Mouse (Mus musculus) left cerebral cortex, postnatal 10 days (tissue): ENCODE results near the gene 1600015I10Rik. TPM values are rescaled to one million over a fixed set of nuclear protein-coding genes. Genes with fewer than 3 reads are reported as not detected.
"Not testable (repeated sequence)": the region's sequence is repeated elsewhere in the genome, so short reads cannot be mapped to it uniquely, and the experiment has no call there.

ENCODE experiments used
- DNase-seq, 2 experiments: peaks; one replicate each; pipeline ENCODE4 v3.0.0; 2021 to 2022; ENCODE audit warnings: low spot score in 2 of 2, mixed read lengths in 1 of 2; ENCODE audit errors: extremely low spot score in 1 of 2
- intact Hi-C: fragments of 180-260 bp; cut with DNase I; formaldehyde crosslinking; loops from one replicate; pipeline ENCODE4 v1.15.1; 2025
- total RNA-seq, 2 experiments: library from RNA; stranded (reverse); gene quantifications; 2 replicates each; pipeline ENCODE4 v1.2.3; 2021

1600015I10Rik gene
- total RNA-seq: not detected

DNA sequence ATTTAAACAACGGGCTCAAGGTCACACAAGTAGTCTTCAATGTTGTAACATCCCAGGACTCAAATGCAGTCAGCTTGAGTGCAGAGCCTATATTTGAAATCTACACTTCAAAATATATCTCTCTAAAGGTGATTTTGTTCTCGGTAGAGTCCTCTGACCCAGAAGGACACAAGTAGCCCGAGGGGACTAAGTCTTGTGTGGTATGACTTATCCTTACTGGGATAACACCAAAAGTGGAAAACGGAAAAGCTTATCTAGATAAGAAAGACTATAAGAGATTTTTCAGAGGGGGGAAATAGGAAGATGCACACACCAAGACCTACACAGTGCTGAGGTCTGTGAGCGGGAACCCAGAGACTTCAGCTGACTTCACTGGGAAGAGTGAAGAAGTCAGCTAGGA is at the start of gene 1600015I10Rik:
TSS of gene 1600015I10Rik (plus strand) at position 301 of the 400 bp plus-strand sequence.
- no peak for DNase-seq
- intact Hi-C loops: no loop called here

DNA sequence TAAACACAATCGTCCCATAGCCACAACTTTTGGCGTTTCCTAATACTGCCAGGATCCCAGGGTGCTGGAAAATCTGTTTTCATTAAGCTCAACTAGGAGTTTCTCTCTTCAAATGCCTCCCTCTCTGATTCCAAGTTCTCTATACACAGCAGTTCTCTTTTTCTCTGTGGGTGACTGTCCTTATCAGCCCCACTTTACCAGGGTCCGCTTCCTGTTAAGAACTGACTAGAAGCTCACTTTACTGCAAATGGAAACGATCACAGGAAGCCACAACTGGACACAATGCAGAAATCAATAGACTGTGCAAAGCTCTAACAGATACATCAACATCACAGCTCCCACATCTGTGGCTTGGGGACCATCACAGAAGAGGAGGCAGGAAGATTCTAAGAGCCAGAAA is 35.5 kb upstream of the 1600015I10Rik start:
- intact Hi-C loops: no loop called here
- DNase-seq: no peak

DNA sequence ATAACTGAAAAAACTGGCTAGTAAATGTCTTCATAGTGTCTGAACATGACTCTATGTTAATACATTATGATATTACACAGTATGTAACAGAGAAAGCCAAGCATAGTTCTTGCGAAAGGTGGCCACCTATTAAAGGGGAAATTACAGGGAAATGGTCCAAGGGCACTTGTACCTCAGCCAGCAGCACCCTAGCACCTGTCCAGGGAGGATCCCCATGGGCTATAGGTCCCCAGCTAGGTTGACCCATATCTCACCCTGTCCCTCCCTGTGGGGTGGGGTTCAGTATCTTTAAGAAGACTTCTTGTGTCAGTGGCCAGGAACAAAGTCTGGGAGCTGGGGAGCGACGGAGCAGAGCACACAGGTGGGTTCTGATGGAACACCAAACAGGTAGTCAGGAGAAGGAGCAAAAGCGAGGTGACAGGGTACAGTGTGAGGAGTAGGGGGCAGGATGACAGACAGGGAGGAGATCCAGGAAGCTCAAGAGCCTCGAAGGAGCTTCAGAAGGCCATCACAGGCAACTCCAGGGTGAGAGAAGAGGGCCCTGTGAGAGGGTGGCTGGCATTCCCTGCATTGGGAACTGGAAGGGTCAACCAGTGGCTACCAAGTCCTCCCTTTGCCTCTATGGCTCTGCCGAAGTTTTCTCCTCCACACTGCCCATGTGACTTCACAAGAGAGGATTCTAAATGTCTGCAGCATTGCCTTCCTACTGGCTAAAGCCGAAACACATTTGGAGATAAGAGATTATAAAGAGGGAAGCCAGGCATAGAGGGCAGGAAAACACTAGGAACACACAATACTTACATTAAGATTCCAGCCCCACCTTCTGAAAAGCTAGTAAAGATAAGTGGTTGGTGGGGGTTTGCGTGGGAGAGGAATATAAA is 34.5 kb upstream of the 1600015I10Rik start:
- no peak for DNase-seq
- intact Hi-C loops: no loop called here

DNA sequence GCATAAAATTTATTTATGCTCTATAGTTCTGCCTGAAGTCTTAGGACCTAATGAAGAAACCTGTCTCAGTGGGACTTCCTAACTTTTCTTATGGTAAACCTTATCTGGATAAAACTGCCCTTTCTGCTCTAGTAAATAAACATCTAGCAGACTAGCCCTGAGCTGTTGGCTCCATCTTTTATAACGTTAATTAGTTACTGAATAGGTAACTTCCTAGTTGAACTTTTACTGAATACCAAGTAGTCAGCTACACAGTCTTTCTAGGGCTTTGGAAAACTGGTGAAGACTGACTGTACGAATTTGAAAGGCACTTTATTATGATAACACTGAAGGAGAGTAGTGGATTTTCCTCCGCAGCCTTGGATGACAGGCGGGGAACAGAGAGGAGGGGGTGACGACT is 33.8 kb upstream of the 1600015I10Rik start:
- intact Hi-C loops: no loop called here
- no peak for DNase-seq

DNA sequence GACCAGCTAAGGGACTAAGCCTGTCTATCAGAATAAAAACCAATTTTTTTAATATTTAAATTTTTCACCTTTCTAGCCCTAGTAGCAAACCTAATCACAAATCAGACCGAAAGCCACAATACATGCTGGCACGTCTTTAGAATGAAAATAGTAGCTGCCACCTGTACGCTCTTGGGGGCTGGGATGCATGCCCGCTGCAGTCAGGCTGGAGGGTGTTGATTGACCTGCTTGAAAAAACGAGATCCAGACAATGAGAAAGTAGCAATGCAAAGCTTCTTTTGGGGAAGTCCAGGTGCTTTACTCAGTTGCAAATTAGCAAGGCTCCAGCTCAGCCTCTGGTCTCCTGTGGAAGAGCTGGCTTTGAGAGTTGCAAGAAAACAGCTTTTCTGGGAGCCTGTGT is 32.7 kb upstream of the 1600015I10Rik start:
- DNase-seq: no peak
- intact Hi-C loops: no loop called here

DNA sequence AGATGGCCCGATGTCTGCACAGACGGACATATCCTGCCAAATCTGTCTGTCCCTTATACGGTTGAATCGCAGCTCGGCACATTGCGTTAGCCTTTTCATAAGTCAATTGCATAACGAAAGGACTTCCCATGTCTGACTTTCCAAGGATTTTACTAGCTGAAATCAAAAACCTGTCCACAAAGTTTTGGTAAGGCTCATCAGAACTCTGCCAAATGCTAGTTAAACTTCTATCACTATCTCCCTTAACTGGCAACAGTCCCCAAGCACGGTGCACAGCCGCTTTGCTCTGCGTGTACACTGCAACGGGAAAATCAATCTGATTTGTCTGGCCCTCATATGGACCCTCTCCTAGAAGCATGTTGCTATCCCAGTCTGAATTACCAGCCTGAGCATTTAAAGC is 28.4 kb upstream of the 1600015I10Rik start:
- intact Hi-C loops, DNase-seq: not testable (repeated sequence)

DNA sequence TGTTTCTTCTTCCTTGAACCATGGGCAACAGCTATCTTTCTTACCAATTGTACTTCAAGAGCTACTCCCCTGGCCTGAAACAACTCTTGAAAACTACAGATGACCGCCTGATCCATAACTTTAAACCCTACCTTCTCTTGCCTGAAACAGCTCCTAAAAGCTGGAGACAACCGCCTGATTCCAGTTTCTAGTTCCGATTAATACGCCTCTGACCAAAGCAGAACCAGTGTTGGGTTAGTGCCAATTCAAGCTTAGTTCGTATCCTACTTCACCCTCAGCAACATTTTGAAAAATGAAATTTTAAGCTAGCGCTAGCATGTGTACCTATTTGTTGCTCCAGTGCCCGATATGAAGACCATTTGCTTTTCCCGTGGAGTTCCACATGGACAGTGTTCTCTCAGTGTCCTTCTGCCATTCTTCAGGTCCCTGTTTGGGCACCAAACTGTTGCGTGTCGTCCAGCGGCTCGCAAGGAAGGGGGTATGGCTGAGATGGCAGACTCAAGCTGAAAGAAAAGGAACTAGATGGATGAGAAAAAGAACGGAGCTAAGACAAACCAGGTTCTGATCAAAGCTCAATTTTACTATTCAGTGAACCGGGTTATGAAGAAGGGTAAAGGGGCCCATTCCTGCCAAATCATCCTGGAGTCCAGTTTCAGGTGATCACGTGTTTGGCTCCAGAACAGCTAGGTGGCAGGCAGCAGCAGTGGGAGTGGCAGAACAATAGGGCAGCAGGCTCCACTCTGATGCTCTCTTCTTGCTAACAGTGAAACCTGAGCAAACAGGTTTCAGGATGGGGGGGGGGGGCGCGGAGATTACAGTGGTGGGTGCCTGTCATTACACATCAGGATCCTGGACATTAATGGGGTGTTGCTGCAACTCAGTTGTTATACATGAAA is 26.9 kb upstream of the 1600015I10Rik start:
- intact Hi-C loops: no loop called here
- DNase-seq: no peak

DNA sequence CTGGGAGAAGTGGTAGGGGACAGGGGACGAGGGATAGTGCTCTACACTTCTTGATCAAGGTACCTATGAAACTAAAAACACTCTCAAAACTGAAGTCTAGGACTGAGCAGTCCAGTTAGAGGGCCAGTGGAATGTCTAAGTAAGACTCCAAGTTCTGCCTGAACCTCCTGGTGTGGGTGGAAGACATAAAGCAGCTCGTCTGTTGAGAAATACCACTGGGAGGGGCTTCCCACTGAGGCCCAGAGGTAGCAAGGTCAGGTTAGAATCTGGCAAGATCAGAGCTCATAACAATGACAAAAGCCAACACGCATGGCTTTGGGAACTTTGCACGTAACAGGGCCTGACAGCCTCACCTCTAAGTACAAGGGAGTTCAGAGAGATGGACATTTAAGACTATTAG is 26.3 kb upstream of the 1600015I10Rik start:
- intact Hi-C loops: no loop called here
- no peak for DNase-seq

DNA sequence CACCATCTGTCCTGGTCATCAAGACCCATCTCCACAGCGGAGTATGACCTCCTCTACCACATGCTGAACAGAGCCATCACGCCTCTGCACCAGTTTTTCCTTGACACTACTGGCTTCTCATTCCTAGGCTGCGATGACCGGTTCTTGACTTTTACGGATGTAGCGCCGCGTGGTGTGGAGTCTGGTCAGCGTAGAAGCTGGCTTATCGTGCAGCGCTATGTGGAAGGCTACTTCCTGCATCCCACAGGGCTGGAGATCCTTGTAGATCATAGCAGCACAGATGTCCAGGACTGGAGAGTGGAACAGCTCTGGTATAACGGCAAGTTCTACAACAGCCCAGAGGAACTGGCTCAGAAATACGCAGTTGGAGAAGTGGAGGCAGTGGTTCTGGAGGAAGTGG is 24.1 kb upstream of the 1600015I10Rik start:
- intact Hi-C loops: no loop called here
- DNase-seq: no peak

DNA sequence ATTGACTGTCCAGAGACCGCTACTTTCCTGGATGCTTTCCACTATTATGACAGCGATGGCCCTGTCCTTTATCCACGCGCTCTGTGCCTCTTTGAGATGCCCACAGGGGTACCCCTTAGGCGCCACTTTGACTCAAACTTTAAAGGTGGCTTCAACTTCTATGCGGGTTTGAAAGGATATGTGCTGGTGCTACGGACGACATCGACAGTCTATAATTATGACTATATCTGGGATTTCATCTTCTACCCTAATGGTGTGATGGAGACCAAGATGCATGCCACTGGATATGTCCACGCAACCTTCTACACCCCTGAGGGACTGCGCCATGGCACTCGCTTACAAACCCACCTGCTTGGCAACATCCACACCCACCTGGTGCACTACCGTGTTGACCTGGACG is 23.3 kb upstream of the 1600015I10Rik start:
- no peak for DNase-seq
- intact Hi-C loops: no loop called here

DNA sequence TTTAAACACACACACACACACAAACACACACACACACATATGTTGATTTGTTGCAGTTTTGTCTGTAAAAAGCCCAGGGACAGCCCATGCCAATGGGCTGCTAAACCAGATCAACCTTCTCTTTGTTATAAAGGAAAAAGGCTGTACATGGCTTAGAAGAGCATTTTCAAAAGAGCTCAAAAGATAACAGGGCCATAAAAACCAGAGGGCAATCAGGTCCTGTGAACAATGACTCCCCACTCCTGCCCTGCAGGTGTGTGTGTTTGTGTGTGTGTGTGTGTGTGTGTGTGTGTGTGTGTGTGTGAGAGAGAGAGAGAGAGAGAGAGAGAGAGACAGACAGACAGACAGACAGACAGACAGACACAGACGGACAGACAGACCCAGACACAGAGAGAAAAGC is 20.5 kb upstream of the 1600015I10Rik start:
- intact Hi-C loops: no loop called here
- no peak for DNase-seq

DNA sequence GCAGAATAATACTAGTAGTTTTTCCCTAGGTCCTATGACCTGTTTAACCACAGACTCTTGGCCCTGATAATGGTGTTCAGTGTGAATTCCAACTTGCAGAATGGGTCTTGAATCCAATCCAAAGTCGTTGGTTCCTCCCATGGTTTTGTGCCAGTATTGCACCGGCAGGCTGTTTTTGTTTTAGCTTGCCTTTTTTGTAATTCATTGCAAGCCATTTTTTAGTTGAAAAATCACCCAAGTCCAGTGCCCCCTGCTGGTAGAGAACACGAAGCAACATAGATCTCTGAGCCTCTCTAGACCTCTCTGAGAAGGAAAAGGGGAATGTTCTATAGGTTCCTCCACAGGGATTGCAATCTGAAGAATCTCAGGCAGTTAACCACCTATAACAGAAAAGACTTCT is 17.7 kb upstream of the 1600015I10Rik start:
- intact Hi-C loops: no loop called here
- DNase-seq: no peak

DNA sequence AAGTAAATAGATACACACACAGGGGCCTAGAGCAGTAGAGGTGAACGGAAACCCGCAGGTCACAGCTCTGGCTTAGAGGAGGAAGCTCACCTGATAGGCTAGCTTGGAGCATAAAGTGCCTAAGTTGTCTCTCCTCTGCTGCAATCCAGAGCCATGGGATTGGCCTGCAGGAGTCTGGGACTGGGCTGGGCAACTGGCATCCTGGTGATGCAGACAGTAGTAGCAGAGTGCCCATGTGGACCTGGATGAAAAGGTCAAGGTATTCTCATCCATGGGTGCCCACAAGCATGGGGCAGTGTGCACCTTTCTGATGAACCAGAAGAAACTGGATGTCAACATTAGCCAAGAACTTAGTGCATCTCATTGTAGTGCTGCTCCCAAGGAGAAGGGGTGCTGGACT is 16.1 kb upstream of the 1600015I10Rik start:
- intact Hi-C loops: no loop called here

DNA sequence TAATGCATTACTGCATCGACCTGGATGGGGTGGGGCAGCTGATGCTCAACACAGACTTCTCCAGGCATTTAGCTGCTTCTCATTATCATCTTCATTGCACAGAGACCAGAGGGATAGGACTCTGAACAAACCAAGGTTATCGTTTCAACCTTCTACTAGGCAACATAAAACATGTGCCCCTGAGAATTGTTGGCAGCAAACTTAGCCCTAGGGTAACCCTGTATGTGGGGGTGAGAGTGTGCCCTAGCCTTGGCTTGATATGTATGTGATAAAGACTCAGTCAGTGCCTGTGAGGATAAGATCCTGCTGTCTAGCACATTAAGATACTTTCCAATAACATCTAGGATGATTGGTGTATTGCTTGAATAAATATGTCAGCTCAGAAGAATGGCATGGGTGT is 19.9 kb downstream of the 1600015I10Rik start:
- intact Hi-C loops: no loop called here
- no peak for DNase-seq

More for the DNA sequence above, 16.1 kb upstream of the 1600015I10Rik start:
- no peak for DNase-seq

DNA sequence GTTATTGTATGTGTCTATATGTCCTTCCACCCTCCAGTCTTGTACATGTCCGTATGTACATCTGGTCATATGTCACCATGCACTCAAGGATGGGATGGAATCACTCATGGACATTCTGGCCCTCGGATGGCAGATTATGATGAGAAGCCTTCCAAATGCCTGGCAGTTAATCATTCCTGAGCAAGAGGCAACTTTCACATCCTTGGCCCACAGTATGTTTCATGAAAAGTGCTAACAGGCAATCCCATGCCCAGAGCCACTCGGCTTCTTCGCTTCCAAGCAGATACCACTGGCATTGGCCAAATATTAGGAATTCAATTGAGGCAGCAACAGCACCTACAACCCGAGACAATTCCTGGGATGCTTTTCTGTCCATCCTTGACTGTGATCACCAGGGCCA is 21.0 kb downstream of the 1600015I10Rik start:
- intact Hi-C loops: loop anchor here (10.0 kb wide), 1 partner anchor 206 kb away; the partner anchor contains the start of gene Gimap5

DNA sequence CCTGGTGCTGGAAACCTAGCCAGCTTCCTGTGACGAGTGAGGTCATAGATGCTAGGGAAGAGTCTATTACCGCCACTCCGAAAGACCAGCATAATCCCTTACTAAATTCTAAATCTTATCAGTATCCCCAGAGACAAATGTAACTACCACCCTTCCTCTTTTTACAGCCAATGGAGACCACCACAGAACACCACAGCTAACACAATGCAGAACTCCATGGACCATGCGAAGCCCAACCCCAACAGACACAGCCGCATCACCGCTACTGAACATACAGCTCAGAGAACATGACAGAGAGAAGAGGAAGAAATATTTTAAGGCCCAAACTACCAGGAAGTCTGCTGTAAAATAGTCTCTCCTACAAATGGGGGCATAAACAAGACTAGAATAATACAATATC is 21.9 kb downstream of the 1600015I10Rik start:
- no peak for DNase-seq
- intact Hi-C loops: loop anchor here (10.0 kb wide), 1 partner anchor 207 kb away; the partner anchor contains the start of gene Gimap5

More for the DNA sequence above, 21.0 kb downstream of the 1600015I10Rik start:
- no peak for DNase-seq

DNA sequence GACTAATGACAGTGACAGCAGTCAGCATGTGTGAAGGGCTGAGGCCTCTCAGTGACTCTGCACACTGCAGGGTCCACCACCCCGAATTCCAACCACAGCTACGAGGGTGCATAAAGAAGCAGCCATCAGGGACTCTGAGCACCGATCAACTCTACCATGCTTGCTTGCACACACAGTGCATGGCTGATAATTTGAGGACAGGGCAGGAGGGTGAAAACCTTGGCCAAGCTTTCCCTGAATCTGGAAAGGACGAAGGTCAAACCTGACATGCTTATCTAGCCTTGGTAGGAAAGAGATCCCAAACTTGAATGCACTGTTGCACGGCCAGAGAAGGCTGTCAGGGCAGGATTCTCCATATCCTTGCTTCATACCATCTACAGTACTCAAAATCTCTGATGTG is 23.5 kb downstream of the 1600015I10Rik start:
- intact Hi-C loops: loop anchor here (10.0 kb wide), 1 partner anchor 208 kb away; the partner anchor contains the start of gene Gimap5
- no peak for DNase-seq

DNA sequence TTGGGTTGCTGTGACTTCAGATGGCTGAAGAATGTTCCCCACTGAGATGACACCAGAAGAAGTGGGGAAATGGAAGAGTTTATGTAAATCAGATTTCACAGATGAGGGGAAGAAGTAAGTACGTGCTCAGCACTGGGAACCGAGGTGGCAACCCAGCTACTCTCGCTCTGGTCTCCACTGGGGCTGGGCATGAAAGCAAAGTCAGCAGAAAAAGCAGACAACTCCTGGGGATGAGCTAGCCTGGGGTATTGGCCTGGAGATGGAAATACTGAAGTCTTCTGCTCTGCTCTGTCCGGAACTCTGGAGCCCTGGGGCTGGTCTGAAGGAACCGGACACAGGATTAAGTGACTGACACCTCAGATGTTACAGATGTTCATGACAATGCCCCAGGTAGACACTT is 24.5 kb downstream of the 1600015I10Rik start:
- DNase-seq: no peak
- intact Hi-C loops: loop anchor here (10.0 kb wide), 1 partner anchor 209 kb away; the partner anchor contains the start of gene Gimap5

DNA sequence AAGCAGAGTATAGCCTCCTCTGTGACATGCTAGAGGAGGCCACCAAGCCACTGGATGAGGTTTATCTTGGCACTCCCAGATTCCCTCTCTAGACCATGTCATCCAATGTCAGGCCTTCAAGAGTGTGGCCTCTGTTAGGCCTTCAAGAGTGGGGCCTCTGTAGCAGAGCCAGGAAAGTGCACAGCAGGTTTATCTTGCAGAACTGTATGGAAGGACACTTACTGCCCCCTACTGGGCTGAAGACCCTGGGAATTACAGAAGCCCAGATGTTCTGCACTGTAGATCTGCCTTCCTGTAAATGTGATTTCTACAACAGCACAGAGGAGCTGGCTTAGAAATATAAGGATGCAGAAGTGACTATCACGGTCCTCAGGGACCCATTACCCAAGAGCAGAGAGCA is 25.3 kb downstream of the 1600015I10Rik start:
- intact Hi-C loops: loop anchor here (5.0 to 10.0 kb wide), 3 partner anchors 210 to 778 kb away; partner anchors contain the start of genes Gimap5 and Gimap8
- DNase-seq: peak; percentile 15 to 57
